Mouse (Mus musculus) embryonic facial prominence, embryonic 12.5 days (tissue): Measurements from ENCODE around the gene Uqcr10. TPM values are rescaled to one million over a fixed set of nuclear protein-coding genes. Genes with fewer than 3 reads are reported as not detected.
"Not testable (repeated sequence)": the region's sequence is repeated elsewhere in the genome, so short reads cannot be mapped to it uniquely, and the experiment has no call there.

Experiments
- ATAC-seq: fragments of 200-750 bp; cut with Nextera tagmentation; 2 replicates; pipeline ENCODE4 v1.8.0; 2017; ENCODE audit not compliant: insufficient number of reproducible peaks, insufficient read depth, low FRiP score, low TSS enrichment
- H3K27ac ChIP-seq: fragments of 300-500 bp; sonication (generic); 2 replicates; pipeline ENCODE4 v1.5.1; 2016; ENCODE audit warnings: mild to moderate bottlenecking
- H3K27me3 ChIP-seq: fragments of 300-500 bp; sonication (generic); 2 replicates; pipeline ENCODE4 v1.6.1; 2016; ENCODE audit warnings: mild to moderate bottlenecking, moderate library complexity
- H3K36me3 ChIP-seq: fragments of 300-500 bp; sonication (generic); 2 replicates; pipeline ENCODE4 v1.6.1; 2016; ENCODE audit warnings: mild to moderate bottlenecking
- H3K4me1 ChIP-seq: fragments of 300-500 bp; sonication (generic); 2 replicates; pipeline ENCODE4 v1.6.1; 2016
- H3K4me2 ChIP-seq: fragments of 300-500 bp; sonication (generic); replicated peaks from 2 replicates; pipeline ENCODE4 v1.6.1; 2016; ENCODE audit warnings: mild to moderate bottlenecking, moderate library complexity
- H3K4me3 ChIP-seq: fragments of 300-500 bp; sonication (generic); 2 replicates; pipeline ENCODE4 v1.5.1; 2016; ENCODE audit warnings: mild to moderate bottlenecking
- H3K9ac ChIP-seq: fragments of 300-500 bp; sonication (generic); 2 replicates; pipeline ENCODE4 v1.6.1; 2016; ENCODE audit warnings: mild to moderate bottlenecking, moderate library complexity
- H3K9me3 ChIP-seq: fragments of 300-500 bp; sonication (generic); 2 replicates; pipeline ENCODE4 v1.6.1; 2016; ENCODE audit warnings: mild to moderate bottlenecking, moderate library complexity
- WGBS: fragments of 180-500 bp; shearing (Covaris S2); methylation state at CpG from one replicate; pipeline ENCODE4 v1.1.7; 2016; 5-methylcytosine and 5-hydroxymethylcytosine counted together
- polyA plus RNA-seq: library from polyadenylated mRNA; unstranded; fragments of >200 nt; fragmentation: Nextera tagmentation; extraction: Ambion mirVana; gene quantifications from 2 replicates; pipeline ENCODE4 v1.2.1, GENCODE M21; 2016

The Uqcr10 gene
- polyA plus RNA-seq, 1 experiment from 2014 or later, result 641 TPM

- no peak for ATAC-seq
- H3K9me3 ChIP-seq, result no peaks in the 10 kb centered on the region
Observed at GRCm38 (mm10) chr11:4712822-4713221, 8.7 kb upstream of the Uqcr10 start.

GRCm38 (mm10) chr11:4710188-4710587, 6.0 kb upstream of the Uqcr10 start:
- not testable (repeated sequence) for H3K36me3 ChIP-seq, H3K9ac ChIP-seq, H3K27me3 ChIP-seq, H3K4me3 ChIP-seq, H3K4me1 ChIP-seq, H3K27ac ChIP-seq, ATAC-seq, H3K4me2 ChIP-seq, H3K9me3 ChIP-seq
- 87% methylated on average over 4 of the region's 4 CpGs for WGBS

More at GRCm38 (mm10) chr11:4712822-4713221, 8.7 kb upstream of the Uqcr10 start:
- Histone ChIP-seq H3K27me3 (no peaks in the 10 kb centered on the region), H3K4me2 (no peak overlapping the region), H3K36me3 (no peaks in the 10 kb centered on the region), H3K4me3 (no peak overlapping the region), H3K4me1 (no peaks in the 10 kb centered on the region), H3K27ac (no peak overlapping the region), H3K9ac (no peak overlapping the region)

DNA sequence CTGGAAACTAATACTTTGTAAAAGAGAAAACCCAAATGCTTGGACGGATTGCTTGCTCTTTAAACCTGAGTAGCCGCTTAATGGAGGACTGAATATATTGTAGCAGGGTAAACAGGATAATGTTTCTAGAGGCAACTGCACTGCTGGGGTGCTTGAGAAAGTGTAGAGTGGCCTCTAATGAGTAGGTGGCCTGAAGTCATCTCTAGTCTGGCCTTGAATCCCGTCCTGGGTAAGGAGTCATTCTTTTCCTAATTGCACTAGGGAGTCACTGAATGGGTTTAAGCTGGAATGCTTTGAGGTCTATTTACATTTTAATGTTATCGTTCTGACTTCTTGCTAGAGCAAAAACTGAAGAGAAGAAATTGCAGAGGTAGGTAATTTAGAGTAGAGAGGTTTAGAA, 1.0 kb upstream of the Uqcr10 start:
- Histone ChIP-seq H3K27ac (no peak overlapping the region), H3K27me3 (no peaks in the 10 kb centered on the region), H3K36me3 (peaks cover 18% of the 10 kb centered on the region), H3K9me3 (no peaks in the 10 kb centered on the region), H3K4me3 (peak overlapping the region; percentile 86), H3K9ac (peak overlapping the region; percentile 60), H3K4me1 (peaks cover 12% of the 10 kb centered on the region), H3K4me2 (peak overlapping the region; percentile 78)
- ATAC-seq, result no peak
- WGBS, result 9% methylated on average over 4 of the region's 4 CpGs

DNA sequence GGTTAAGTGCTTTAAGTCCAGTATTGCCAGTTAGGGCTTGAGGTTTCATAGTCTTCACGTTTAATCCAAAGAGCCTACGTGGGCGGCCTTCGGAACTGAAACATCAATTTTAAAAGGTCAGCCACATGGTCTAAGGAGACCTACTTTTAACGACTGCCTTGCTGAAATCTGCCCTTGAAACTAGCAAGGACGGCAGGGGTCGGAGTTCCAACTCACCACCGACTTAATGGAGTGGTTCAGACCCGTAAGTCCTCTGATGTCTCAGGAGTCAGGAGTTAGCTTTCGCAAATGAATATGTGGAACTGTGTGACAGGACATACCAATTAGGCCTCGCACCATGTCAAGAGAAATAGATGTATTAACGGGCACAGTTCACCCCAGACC, 462 bp downstream of the Uqcr10 start:
- peak overlapping the region; percentile 86 for H3K4me3 ChIP-seq
- peaks cover 12% of the 10 kb centered on the region for H3K4me1 ChIP-seq
- WGBS, result 7% methylated on average over 12 of the region's 12 CpGs
- H3K27me3 ChIP-seq, result no peaks in the 10 kb centered on the region
- H3K27ac ChIP-seq, result 0 out of 2 replicates have a peak overlapping the region, but pooled peaks have one; percentile 65
- peak overlapping the region; percentile 83 for H3K9ac ChIP-seq
- peak overlapping the region; percentile 78 for H3K4me2 ChIP-seq
- H3K9me3 ChIP-seq, result no peaks in the 10 kb centered on the region
- peak; percentile 50 for ATAC-seq
- H3K36me3 ChIP-seq, result peaks cover 18% of the 10 kb centered on the region

DNA sequence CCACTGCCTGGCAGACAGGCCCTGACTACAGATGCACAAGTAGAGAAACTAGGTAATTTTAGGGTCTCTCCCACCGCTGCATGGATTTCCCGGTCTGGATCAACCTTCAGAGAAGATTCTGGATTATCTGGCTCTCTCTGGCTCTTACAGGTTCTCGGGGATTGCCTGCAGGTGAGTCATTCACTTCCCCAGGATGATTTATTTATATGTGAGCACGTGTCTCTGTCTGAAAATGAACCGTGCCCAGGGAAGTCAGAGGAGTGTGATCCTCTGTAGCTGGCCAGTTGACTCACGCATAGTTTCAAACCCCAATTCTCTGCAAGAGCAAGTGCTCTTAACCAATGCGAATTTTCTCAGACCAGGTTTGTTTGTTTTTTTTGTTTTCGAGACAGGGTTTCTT, 3.4 kb downstream of the Uqcr10 start:
- H3K4me3 ChIP-seq, result no peak overlapping the region
- H3K9me3 ChIP-seq, result no peaks in the 10 kb centered on the region
- 83% methylated on average over 8 of the region's 8 CpGs for WGBS
- H3K9ac ChIP-seq, result no peak overlapping the region
- peaks cover 18% of the 10 kb centered on the region for H3K36me3 ChIP-seq
- H3K4me1 ChIP-seq, result peaks cover 12% of the 10 kb centered on the region
- no peak for ATAC-seq
- H3K27ac ChIP-seq, result no peak overlapping the region
- no peak overlapping the region for H3K4me2 ChIP-seq
- H3K27me3 ChIP-seq, result no peaks in the 10 kb centered on the region

DNA sequence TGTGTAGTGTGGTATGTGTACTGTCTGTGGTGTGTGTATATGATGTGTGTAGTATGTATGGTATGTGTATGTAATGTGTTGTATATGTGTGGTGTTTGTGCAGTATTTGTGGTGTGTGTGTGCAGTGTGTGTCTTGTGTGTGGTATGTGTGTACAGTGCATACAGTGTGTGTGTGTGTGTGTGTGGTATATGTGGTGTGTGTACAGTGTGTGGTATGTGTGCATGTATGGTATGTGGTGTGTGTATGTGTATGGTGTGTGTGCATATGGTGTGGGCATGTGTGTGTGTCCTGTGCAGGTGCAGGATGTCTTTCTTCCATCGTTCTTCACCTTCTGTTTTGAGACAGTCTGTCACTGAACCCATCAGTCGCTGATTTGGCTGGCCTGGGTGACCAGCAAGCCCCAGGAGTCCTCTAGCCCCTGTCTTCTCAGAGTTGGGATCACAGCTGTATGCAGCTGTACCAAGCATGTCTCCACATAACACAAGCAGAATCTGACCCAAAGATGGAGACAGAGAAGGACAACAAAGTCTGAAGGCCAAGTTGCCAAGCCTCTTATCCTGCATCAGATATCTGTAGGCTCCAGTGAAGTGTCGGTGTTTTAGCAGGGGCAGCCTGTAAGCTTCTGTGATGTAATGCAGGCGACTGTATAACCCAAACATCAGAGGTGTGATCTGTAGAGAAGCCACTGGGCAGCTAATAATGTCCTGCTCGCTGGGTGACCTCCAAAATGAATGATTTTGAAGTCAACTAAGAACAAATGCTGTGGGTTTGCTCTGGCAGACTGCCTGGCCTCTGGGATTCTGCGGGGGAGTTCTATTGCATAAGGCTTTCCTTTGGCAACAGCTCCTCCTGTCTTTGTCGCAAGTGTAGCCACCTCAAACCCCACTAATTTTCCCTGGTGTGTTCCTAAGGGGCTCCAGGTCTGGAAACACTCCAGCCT, 6.8 kb downstream of the Uqcr10 start:
- H3K9me3 ChIP-seq, result no peaks in the 10 kb centered on the region
- WGBS, result 62% methylated on average over 7 of the region's 7 CpGs
- H3K36me3 ChIP-seq, result peaks cover 17% of the 10 kb centered on the region
- no peak overlapping the region for H3K4me2 ChIP-seq
- H3K27me3 ChIP-seq, result no peaks in the 10 kb centered on the region
- no peak overlapping the region for H3K4me3 ChIP-seq
- no peak for ATAC-seq
- H3K27ac ChIP-seq, result no peak overlapping the region
- H3K4me1 ChIP-seq, result no peaks in the 10 kb centered on the region
- no peak overlapping the region for H3K9ac ChIP-seq

- Histone ChIP-seq H3K4me2 (no peak overlapping the region), H3K27ac (no peak overlapping the region), H3K4me1 (no peaks in the 10 kb centered on the region), H3K9me3 (no peaks in the 10 kb centered on the region), H3K36me3 (no peaks in the 10 kb centered on the region), H3K4me3 (no peak overlapping the region), H3K27me3 (no peaks in the 10 kb centered on the region), H3K9ac (no peak overlapping the region)
- no peak for ATAC-seq
- 95% methylated on average over 11 of the region's 11 CpGs for WGBS
Observed at GRCm38 (mm10) chr11:4692162-4692561, 12.0 kb downstream of the Uqcr10 start.

GRCm38 (mm10) chr11:4691213-4691612, 12.9 kb downstream of the Uqcr10 start:
- Histone ChIP-seq H3K27ac (no peak overlapping the region), H3K36me3 (no peaks in the 10 kb centered on the region), H3K27me3 (no peaks in the 10 kb centered on the region), H3K4me1 (no peaks in the 10 kb centered on the region), H3K4me3 (no peak overlapping the region), H3K9ac (no peak overlapping the region), H3K9me3 (no peaks in the 10 kb centered on the region), H3K4me2 (no peak overlapping the region)
- ATAC-seq, result no peak
- 59% methylated on average over 10 of the region's 10 CpGs for WGBS

- Histone ChIP-seq H3K4me2 (no peak overlapping the region), H3K4me1 (no peaks in the 10 kb centered on the region), H3K4me3 (no peak overlapping the region), H3K36me3 (no peaks in the 10 kb centered on the region), H3K27me3 (no peaks in the 10 kb centered on the region), H3K9ac (no peak overlapping the region), H3K27ac (no peak overlapping the region), H3K9me3 (no peaks in the 10 kb centered on the region)
- no peak for ATAC-seq
- WGBS, result 82% methylated on average over 7 of the region's 7 CpGs
Observed at GRCm38 (mm10) chr11:4690353-4690752, 13.8 kb downstream of the Uqcr10 start.

DNA sequence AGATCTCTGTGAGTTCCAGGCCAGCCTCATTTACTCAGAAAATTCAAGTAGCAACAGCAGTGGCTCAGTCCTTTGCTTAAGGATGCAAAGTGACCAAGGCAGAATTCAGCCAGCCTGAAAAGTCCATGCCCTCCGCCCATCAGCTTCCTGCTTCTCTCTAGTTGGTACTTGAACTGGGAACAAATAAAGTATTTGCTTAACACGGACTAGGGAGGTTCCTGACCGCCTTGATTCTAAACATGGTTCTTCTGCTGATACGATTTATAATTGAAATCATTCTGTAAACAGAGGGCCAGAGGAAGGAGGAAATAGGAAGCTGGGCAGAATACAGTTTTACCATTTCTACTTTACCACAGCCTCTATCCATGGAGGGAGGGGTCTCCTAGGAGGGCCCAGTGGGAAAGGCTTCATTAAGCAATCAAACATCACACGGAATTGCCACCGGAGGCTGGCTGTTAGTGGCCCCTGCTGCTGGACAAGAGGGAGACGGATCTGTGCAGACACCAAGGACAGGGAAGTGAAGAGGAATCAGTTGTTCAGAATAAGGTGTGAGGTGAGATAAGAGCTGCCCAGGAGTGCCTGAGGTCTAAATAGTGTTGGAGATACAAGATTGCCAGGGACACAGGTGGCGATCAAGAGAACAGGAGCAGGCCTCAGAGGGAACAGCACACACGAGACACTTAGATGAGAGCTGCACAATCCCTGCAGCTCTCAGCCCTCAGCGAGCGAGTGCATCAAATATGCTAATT, 15.3 kb downstream of the Uqcr10 start:
- WGBS, result 68% methylated on average over 11 of the region's 11 CpGs
- Histone ChIP-seq H3K27ac (no peak overlapping the region), H3K4me1 (no peaks in the 10 kb centered on the region), H3K9me3 (no peaks in the 10 kb centered on the region), H3K36me3 (peaks cover 7% of the 10 kb centered on the region; the same call in 1 of the 2 replicates), H3K9ac (no peak overlapping the region), H3K4me2 (no peak overlapping the region), H3K4me3 (no peak overlapping the region), H3K27me3 (no peaks in the 10 kb centered on the region)
- no peak for ATAC-seq

DNA sequence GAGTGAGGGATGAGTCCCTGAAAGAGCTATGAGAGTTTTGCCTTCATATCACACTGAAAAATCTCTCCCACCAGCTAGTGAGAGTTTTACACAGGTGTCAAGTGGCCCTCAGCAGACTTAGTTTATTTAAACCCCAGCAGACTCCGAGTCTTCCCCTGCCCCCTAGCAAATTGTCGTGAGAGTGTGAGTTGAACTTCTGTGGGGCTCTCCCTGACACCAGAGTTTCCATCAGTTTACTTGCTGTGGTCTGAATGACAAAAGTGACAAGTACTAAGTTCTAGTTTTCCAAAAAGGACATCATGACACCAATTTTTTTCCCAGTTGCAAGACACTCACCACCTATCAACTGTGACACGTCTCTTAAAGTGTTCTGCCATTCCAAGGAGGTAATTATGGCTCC, 16.3 kb downstream of the Uqcr10 start:
- H3K9ac ChIP-seq, result no peak overlapping the region
- H3K27me3 ChIP-seq, result no peaks in the 10 kb centered on the region
- no peak overlapping the region for H3K4me2 ChIP-seq
- H3K9me3 ChIP-seq, result no peaks in the 10 kb centered on the region
- no peak overlapping the region for H3K27ac ChIP-seq
- WGBS, result 60% methylated on average over 3 of the region's 3 CpGs
- no peak for ATAC-seq
- peaks cover 16% of the 10 kb centered on the region for H3K36me3 ChIP-seq
- no peak overlapping the region for H3K4me3 ChIP-seq
- no peaks in the 10 kb centered on the region for H3K4me1 ChIP-seq

GRCm38 (mm10) chr11:4687027-4687426, 17.1 kb downstream of the Uqcr10 start:
- Histone ChIP-seq H3K4me3 (no peak overlapping the region), H3K4me2 (no peak overlapping the region), H3K36me3 (peaks cover 24% of the 10 kb centered on the region), H3K27ac (no peak overlapping the region), H3K9ac (no peak overlapping the region), H3K27me3 (no peaks in the 10 kb centered on the region), H3K4me1 (no peaks in the 10 kb centered on the region), H3K9me3 (no peaks in the 10 kb centered on the region)
- ATAC-seq, result no peak
- 70% methylated on average over 3 of the region's 3 CpGs for WGBS
